Mouse (Mus musculus): ENCODE measurements around the gene Alpk3. TPM values are rescaled to one million over a fixed set of nuclear protein-coding genes. Genes with fewer than 3 reads are reported as not detected.
"Not testable (repeated sequence)": the region's sequence is repeated elsewhere in the genome, so short reads cannot be mapped to it uniquely, and the experiment has no call there.

Alpk3 gene
- total RNA-seq, 2 experiments from 2014 or later = 95.9 to 96.8 TPM

GRCm38 (mm10) chr7:81132851-81133279 lies 75.5 kb downstream of the Alpk3 start:
- DNase-seq = peak; percentile 68

GRCm38 (mm10) chr7:81133416-81133815 lies 76.0 kb downstream of the Alpk3 start:
- DNase-seq = no peak

- DNase-seq = no peak
Observed at GRCm38 (mm10) chr7:81133941-81134340, 76.5 kb downstream of the Alpk3 start.

- DNase-seq = peak; percentile 86
Observed at GRCm38 (mm10) chr7:81134614-81135067, 77.2 kb downstream of the Alpk3 start.

GRCm38 (mm10) chr7:81137292-81137691 lies 79.9 kb downstream of the Alpk3 start:
- DNase-seq = no peak

GRCm38 (mm10) chr7:81139100-81139499 lies 81.7 kb downstream of the Alpk3 start:
- DNase-seq = peak; percentile 63

- DNase-seq = no peak
Observed at GRCm38 (mm10) chr7:81139671-81140404, 82.4 kb downstream of the Alpk3 start.

- no peak for DNase-seq
Observed at GRCm38 (mm10) chr7:81141541-81141940, 84.1 kb downstream of the Alpk3 start.

- DNase-seq = not testable (repeated sequence)
Observed at GRCm38 (mm10) chr7:81143056-81143455, 85.7 kb downstream of the Alpk3 start.

- DNase-seq = peak; percentile 47
Observed at GRCm38 (mm10) chr7:81149759-81150158, 92.4 kb downstream of the Alpk3 start.

GRCm38 (mm10) chr7:81151216-81151615 lies 93.8 kb downstream of the Alpk3 start:
- no peak for DNase-seq

GRCm38 (mm10) chr7:81152306-81152705 lies 94.9 kb downstream of the Alpk3 start:
- DNase-seq = no peak

- DNase-seq = no peak
Observed at GRCm38 (mm10) chr7:81152826-81153225, 95.4 kb downstream of the Alpk3 start.

- no peak for DNase-seq
Observed at GRCm38 (mm10) chr7:81153327-81153726, 95.9 kb downstream of the Alpk3 start.

- DNase-seq = not testable (repeated sequence)
Observed at GRCm38 (mm10) chr7:81154244-81154643, 96.8 kb downstream of the Alpk3 start.

GRCm38 (mm10) chr7:81154960-81155359 lies 97.6 kb downstream of the Alpk3 start:
- peak; percentile 76 for DNase-seq

Other genes starting within 250 kb of the Alpk3 start
- 10 to 100 TPM; 77.6 to 84.1 TPM for gene Iqgap1, start 231.6 kb upstream of the Alpk3 start, total RNA-seq (2021)
- gene Zscan2, start 196.7 kb upstream of the Alpk3 start, total RNA-seq (2021) = 1 to 10 TPM; 8.4 to 9.0 TPM
- 10 to 100 TPM in 1 of 2 experiments, 1 to 10 TPM in 1; 9.2 to 11.0 TPM for gene Wdr73, start 156.3 kb upstream of the Alpk3 start, total RNA-seq (2021)
- 1 to 10 TPM; 3.1 to 3.5 TPM for gene Nmb, start 152.5 kb upstream of the Alpk3 start, total RNA-seq (2021)
- 10 to 100 TPM; 61.7 to 71.4 TPM for gene Sec11a, start 109.8 kb upstream of the Alpk3 start, total RNA-seq (2021)
- gene Zfp592, start 63.9 kb upstream of the Alpk3 start, total RNA-seq (2021) = 10 to 100 TPM; 18.4 to 23.6 TPM
- gene Slc28a1, start 57.2 kb downstream of the Alpk3 start, total RNA-seq (2021) = under 1 TPM in 1 of 2 experiments, not detected in 1; 0.33 TPM
- gene Pde8a, start 156.0 kb downstream of the Alpk3 start, total RNA-seq (2021) = 10 to 100 TPM; 15.3 to 17.0 TPM

Data from heart, postnatal 4 days (tissue).